Mouse (Mus musculus) ES-Bruce4 (cell line): ENCODE data around the gene Caln1. TPM values are rescaled to one million over a fixed set of nuclear protein-coding genes. Genes with fewer than 3 reads are reported as not detected.

Source experiments
- H3K27ac ChIP-seq: 2 replicates; pipeline ENCODE4 v1.5.1; 2012; ENCODE audit warnings: low read length, inconsistent platforms; ENCODE audit not compliant: insufficient read depth
- H3K27me3 ChIP-seq: 2 replicates; pipeline ENCODE4 v1.6.1; 2012; ENCODE audit warnings: mild to moderate bottlenecking, low read length, inconsistent platforms; ENCODE audit not compliant: control insufficient read depth, poor library complexity, insufficient read depth, severe bottlenecking
- H3K36me3 ChIP-seq: 2 replicates; pipeline ENCODE4 v1.6.1; 2012; ENCODE audit warnings: inconsistent platforms, mild to moderate bottlenecking, low read length, moderate library complexity; ENCODE audit not compliant: control insufficient read depth, poor library complexity, insufficient read depth, severe bottlenecking
- H3K4me1 ChIP-seq: one replicate; pipeline ENCODE4 v1.8.1; 2011; ENCODE audit warnings: low read length; ENCODE audit not compliant: control insufficient read depth, insufficient read depth
- H3K4me3 ChIP-seq: 2 replicates; pipeline ENCODE4 v1.5.1; 2011; ENCODE audit warnings: low read depth, mild to moderate bottlenecking, low read length
- H3K9ac ChIP-seq: 2 replicates; pipeline ENCODE4 v1.6.1; 2012; ENCODE audit warnings: low read depth, mild to moderate bottlenecking, inconsistent platforms; ENCODE audit not compliant: poor library complexity, severe bottlenecking
- H3K9me3 ChIP-seq: replicated peaks from 2 replicates; pipeline ENCODE4 v1.6.1; 2012; ENCODE audit warnings: mild to moderate bottlenecking, low read length, inconsistent platforms; ENCODE audit not compliant: control insufficient read depth, poor library complexity, insufficient read depth, severe bottlenecking
- CTCF ChIP-seq: IDR thresholded peaks from one replicate; pipeline ENCODE4 v1.8.1; 2011; ENCODE audit warnings: low read depth, low read length
- EP300 ChIP-seq: IDR thresholded peaks from 2 replicates; pipeline ENCODE4 v1.6.1; 2011; ENCODE audit warnings: low read depth, low read length; ENCODE audit not compliant: insufficient read depth
- POLR2A ChIP-seq: IDR thresholded peaks from one replicate; pipeline ENCODE4 v1.8.1; 2011; ENCODE audit warnings: low read length; ENCODE audit not compliant: insufficient read depth
- polyA plus RNA-seq: library from polyadenylated mRNA; stranded (reverse); fragments of >200 nt; gene quantifications from 2 replicates; pipeline ENCODE4 v1.2.4, GENCODE M21; 2011; ENCODE audit warnings: low read depth; ENCODE audit not compliant: missing spikeins, insufficient read depth, insufficient read length

Caln1 gene
- polyA plus RNA-seq, 1 experiment, result 0.28 TPM

DNA sequence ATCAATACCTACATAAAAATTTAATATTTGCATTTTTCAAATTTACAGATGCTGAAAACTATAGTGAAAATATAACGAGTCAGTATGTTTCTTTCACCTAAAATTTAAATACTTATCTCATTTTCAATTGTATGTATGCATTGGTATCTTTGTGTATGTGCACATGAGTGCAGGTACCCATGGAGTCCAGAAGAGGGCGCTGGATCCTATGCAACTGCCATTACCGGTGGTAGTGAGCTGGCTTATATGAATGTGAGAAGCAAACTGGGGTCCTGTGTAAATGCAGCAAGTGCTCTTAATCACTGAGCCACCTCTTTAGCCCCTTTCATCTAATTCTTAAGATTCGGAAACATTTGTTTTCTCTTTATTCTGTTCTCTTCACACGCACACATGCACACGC, 146.1 kb downstream of the Caln1 start:
- H3K27ac ChIP-seq, result no peak overlapping the region
- H3K4me3 ChIP-seq, result no peak overlapping the region
- H3K36me3 ChIP-seq, result no peaks in the 10 kb centered on the region
- H3K9me3 ChIP-seq, result no peaks in the 10 kb centered on the region
- H3K9ac ChIP-seq, result no peak overlapping the region
- TF ChIP-seq EP300 (no peak), POLR2A (no peak), CTCF (no peak)
- no peaks in the 10 kb centered on the region; the same call in 1 of the 2 replicates for H3K27me3 ChIP-seq
- H3K4me1 ChIP-seq, result no peaks in the 10 kb centered on the region

DNA sequence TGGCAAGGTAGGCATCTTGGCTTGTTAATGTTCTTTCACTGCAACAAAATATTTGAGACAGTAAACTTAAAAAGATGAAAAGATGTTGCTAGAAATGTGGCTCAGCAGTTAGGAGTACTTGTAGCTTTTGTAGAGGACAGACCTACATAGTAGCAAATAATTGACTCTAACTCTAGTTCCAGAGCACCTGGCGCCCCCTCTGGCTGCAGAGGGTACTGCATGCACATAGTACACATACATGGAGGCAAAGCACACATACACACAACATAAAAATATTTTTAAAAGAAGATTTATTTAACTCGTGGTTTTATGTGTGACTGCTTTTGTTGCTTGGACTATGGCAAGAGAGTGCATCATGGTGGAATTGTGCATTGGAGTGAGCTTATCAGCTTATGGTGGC, 151.3 kb downstream of the Caln1 start:
- Histone ChIP-seq H3K4me1 (no peaks in the 10 kb centered on the region), H3K27ac (no peak overlapping the region), H3K36me3 (no peaks in the 10 kb centered on the region), H3K9me3 (no peaks in the 10 kb centered on the region), H3K27me3 (no peaks in the 10 kb centered on the region; the same call in 1 of the 2 replicates), H3K9ac (no peak overlapping the region), H3K4me3 (no peak overlapping the region)
- TF ChIP-seq POLR2A, result no peak
- peak; percentile 35 for TF ChIP-seq CTCF

DNA sequence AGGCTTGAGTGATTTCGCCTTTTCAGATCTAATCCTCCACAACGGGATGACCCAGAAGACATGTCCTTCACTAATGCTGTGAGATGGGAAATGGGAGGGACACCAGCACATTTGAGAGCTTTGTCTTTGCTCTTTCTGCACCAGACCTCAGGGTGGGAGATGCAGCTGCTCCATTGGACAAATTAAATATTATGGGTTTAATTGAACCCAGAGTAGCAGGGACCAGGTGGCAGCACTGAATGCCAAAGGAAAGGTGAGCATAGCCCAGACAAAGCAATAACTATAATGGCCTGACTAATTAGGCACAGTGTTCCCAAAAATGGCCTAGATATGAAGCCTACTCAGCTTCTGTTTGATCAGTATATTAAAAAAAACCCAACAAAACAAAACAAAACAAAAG, 158.2 kb downstream of the Caln1 start:
- Histone ChIP-seq H3K9me3 (no peaks in the 10 kb centered on the region), H3K27ac (no peak overlapping the region), H3K36me3 (no peaks in the 10 kb centered on the region), H3K4me1 (no peaks in the 10 kb centered on the region), H3K27me3 (no peaks in the 10 kb centered on the region), H3K4me3 (no peak overlapping the region), H3K9ac (no peak overlapping the region)
- no peak for TF ChIP-seq POLR2A
- no peak for TF ChIP-seq EP300
- no peak for TF ChIP-seq CTCF

DNA sequence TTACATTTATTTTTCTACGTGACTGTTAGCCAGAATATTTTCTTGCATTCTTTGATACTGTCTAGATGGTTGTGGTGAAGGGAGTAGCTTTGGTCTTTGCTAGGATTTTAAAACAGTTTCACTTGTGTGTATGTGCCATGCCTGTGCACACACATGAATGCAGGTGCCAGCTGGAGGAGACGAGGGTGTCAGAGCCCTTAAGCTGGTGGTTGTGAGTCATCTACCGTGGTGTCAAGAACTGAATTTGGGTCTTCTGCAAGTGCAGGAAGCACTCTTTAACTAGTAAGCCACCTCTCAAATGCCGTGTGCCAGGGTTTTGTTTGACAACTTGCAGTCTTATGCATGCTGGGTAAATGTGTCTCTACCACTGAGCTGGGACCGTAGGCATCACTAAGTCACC, 178.2 kb downstream of the Caln1 start:
- no peaks in the 10 kb centered on the region for H3K36me3 ChIP-seq
- H3K27ac ChIP-seq, result no peak overlapping the region
- no peaks in the 10 kb centered on the region for H3K27me3 ChIP-seq
- H3K4me3 ChIP-seq, result no peak overlapping the region
- H3K4me1 ChIP-seq, result no peaks in the 10 kb centered on the region
- no peak overlapping the region for H3K9ac ChIP-seq
- TF ChIP-seq EP300 (no peak), CTCF (no peak), POLR2A (no peak)
- no peaks in the 10 kb centered on the region for H3K9me3 ChIP-seq

DNA sequence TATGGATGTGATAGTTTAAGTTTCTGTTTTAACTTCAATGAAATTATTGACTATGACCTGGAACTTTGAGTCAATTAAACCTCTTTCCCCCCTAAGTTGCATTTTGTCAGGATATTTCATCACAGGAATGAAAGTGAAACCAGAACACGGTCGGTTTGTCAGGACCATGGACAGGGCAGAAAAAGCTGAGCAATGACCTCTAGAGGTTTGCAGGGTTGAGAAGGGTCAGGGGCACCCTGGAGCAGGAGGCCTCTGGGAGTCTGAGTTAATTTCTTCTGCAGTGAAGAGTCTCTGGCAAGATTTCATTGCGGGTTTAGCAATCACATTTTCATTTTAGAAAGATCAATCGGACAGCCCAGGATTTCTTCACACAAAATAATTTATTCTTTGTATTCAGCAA, 184.7 kb downstream of the Caln1 start:
- H3K4me1 ChIP-seq, result no peaks in the 10 kb centered on the region
- H3K9ac ChIP-seq, result no peak overlapping the region

DNA sequence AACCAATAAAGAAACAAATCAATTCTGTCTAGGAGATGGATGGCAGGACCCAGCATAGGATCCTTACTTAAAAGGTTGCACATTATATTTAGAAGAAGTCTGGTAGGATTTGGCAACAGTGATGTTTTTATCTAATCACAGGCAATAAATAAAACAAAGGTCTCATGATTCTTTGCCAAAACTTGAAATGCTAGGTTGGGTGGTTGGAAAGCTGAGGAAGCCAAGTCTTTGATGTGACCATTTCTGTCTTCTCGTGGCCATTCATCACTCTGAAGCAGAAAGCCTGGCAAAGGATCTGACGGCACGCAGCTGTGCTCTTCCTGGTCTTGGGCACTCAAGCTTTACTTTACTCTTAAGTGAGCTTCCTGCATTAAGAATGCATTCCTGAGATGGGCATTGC, 193.9 kb downstream of the Caln1 start:
- H3K27me3 ChIP-seq, result no peaks in the 10 kb centered on the region
- no peak overlapping the region for H3K27ac ChIP-seq
- no peaks in the 10 kb centered on the region for H3K36me3 ChIP-seq
- no peak overlapping the region for H3K4me3 ChIP-seq
- no peak for TF ChIP-seq CTCF
- TF ChIP-seq POLR2A, result no peak
- no peak for TF ChIP-seq EP300
- H3K9me3 ChIP-seq, result peaks cover 12% of the 10 kb centered on the region; the same call in 1 of the 2 replicates
- no peak overlapping the region for H3K9ac ChIP-seq
- H3K4me1 ChIP-seq, result no peaks in the 10 kb centered on the region

More for the DNA sequence above, 184.7 kb downstream of the Caln1 start:
- Histone ChIP-seq H3K27ac (no peak overlapping the region), H3K9me3 (no peaks in the 10 kb centered on the region), H3K27me3 (no peaks in the 10 kb centered on the region), H3K36me3 (no peaks in the 10 kb centered on the region), H3K4me3 (no peak overlapping the region)
- TF ChIP-seq EP300 (no peak), CTCF (no peak), POLR2A (no peak)
